Mouse (Mus musculus) kidney, postnatal 0 days (tissue): ENCODE data around the gene Cdan1. TPM values are rescaled to one million over a fixed set of nuclear protein-coding genes. Genes with fewer than 3 reads are reported as not detected.

Experiments used
- ATAC-seq: fragments of 200-750 bp; cut with Nextera tagmentation; replicated peaks from 2 replicates; pipeline ENCODE4 v1.8.0; 2017; ENCODE audit warnings: low read depth, moderate number of reproducible peaks, moderate TSS enrichment, moderate library complexity; ENCODE audit not compliant: low FRiP score
- DNase-seq: peaks from one replicate; pipeline ENCODE4 v3.0.0-alpha.2; 2016; ENCODE audit warnings: low spot score
- H3K27ac ChIP-seq: fragments of 300-500 bp; sonication (generic); 2 replicates; pipeline ENCODE4 v1.5.1; 2014; ENCODE audit warnings: mild to moderate bottlenecking
- H3K27me3 ChIP-seq: fragments of 300-500 bp; sonication (generic); 2 replicates; pipeline ENCODE4 v1.6.1; 2014; ENCODE audit warnings: low read length, mixed read lengths; ENCODE audit not compliant: insufficient read depth
- H3K36me3 ChIP-seq: fragments of 300-500 bp; sonication (generic); 2 replicates; pipeline ENCODE4 v1.6.1; 2014; ENCODE audit warnings: low read length, mixed read lengths; ENCODE audit not compliant: insufficient read depth
- H3K4me1 ChIP-seq: fragments of 300-500 bp; sonication (generic); replicated peaks from 2 replicates; pipeline ENCODE4 v1.6.1; 2014; ENCODE audit warnings: antibody characterized with exemption, low read length, mixed read lengths; ENCODE audit not compliant: insufficient read depth
- H3K4me2 ChIP-seq: fragments of 300-500 bp; sonication (generic); 2 replicates; pipeline ENCODE4 v1.6.1; 2014; ENCODE audit warnings: mild to moderate bottlenecking, low read length, moderate library complexity, mixed read lengths
- H3K4me3 ChIP-seq: fragments of 300-500 bp; sonication (generic); replicated peaks from 2 replicates; pipeline ENCODE4 v1.5.1; 2014; ENCODE audit warnings: low read depth, low read length
- H3K9ac ChIP-seq: fragments of 300-500 bp; sonication (generic); 2 replicates; pipeline ENCODE4 v1.6.1; 2014; ENCODE audit warnings: low read depth, low read length
- H3K9me3 ChIP-seq: fragments of 300-500 bp; sonication (generic); replicated peaks from 2 replicates; pipeline ENCODE4 v1.6.1; 2016; ENCODE audit warnings: low read length, inconsistent platforms, mixed read lengths
- CTCF ChIP-seq: IDR thresholded peaks from 2 replicates; pipeline ENCODE4 v1.5.1; 2016; ENCODE audit warnings: antibody characterized with exemption, low read depth, mild to moderate bottlenecking, moderate library complexity
- WGBS: fragments of 180-500 bp; shearing (Covaris S2); extraction: QIAGEN DNeasy Blood & Tissue Kit; methylation state at CpG from one replicate; pipeline ENCODE4 v1.1.7; 2014; 5-methylcytosine and 5-hydroxymethylcytosine counted together
- polyA plus RNA-seq: library from polyadenylated mRNA; unstranded; fragments of >200 nt; fragmentation: Nextera tagmentation; extraction: Ambion mirVana; gene quantifications from 2 replicates; pipeline ENCODE4 v1.2.1, GENCODE M21; 2015

Gene Cdan1
- polyA plus RNA-seq, 1 experiment from 2014 or later: 3.8 TPM

DNA sequence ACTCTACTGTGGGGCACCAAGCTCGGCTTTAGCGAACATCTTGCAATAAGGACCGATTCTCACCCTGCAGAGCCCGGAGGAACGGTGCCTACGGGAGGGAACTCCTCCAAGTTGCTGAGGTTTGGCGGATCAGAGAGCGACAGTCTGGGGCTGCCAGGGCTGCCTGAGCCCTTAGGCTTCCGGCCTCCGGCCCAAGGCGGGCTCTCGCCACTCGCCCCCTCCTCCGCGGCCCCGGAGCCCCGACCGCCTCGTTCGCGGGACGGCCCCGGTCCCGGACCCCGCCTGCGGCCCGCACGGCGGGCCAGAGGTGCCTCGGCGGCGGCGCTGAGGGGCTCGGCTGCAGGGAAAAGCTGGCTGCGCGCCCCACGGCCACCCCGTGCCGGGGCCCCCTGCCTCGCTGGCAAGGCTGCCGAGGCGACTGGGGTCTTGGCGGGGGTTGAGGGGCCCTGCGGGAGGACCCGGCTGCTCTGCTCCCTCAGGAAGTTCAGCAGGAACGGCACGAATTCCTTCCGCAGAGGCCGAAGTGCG, 119.2 kb downstream of the Cdan1 start:
- peak overlapping the region; percentile 96 for H3K4me3 ChIP-seq
- no peaks in the 10 kb centered on the region for H3K27me3 ChIP-seq
- H3K36me3 ChIP-seq: peaks cover 21% of the 10 kb centered on the region; the same call in 1 of the 2 replicates
- no peaks in the 10 kb centered on the region for H3K9me3 ChIP-seq
- H3K27ac ChIP-seq: peak overlapping the region; percentile 94
- peaks cover 8% of the 10 kb centered on the region for H3K4me1 ChIP-seq
- ATAC-seq (peak; percentile 34), DNase-seq (peak; percentile 44)
- TF ChIP-seq CTCF: no peak
- peak overlapping the region; percentile 93 for H3K9ac ChIP-seq
- under 1% methylated on average over 47 of the region's 50 CpGs for WGBS
- peak overlapping the region; percentile 99 for H3K4me2 ChIP-seq

DNA sequence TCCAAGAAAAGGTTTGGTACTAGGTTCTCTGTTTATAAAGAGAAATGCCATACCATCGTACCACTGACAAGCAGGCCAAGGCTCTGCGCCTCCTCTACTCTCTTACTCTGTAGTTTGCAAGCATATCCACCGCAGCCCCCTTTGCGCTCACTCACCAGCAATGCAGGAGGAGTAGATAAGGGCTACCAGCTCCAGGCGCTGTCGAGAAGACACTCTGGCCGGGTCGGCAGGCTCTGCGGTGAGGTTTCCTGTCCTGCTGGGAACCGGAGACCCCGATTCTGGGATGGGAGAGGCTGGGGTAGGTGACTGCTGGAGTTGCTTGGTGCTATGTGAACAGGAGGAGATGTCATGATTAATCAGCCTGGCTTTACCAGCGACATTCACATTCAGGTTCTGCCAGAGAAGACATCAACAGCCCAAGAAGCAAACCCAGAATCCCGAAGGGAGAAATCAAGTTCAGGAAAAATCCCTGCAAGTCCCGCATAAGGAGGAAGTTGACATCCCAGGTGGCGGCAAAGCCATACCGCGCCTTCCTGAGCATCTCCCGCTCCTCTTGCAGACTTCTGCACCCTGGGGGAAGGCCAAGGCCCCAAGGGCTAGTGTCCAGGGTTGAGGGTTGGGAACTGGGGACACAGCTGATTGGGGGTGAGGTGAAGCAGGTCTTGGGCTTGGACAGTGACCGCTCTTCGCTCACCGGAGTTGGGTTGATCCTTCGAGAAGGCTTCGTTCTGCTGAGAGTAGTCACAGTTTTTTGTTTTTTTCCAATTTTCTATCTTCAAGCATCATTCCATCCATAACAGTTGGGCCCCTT, 119.9 kb downstream of the Cdan1 start:
- peak overlapping the region; percentile 96 for H3K4me3 ChIP-seq
- H3K9me3 ChIP-seq: no peaks in the 10 kb centered on the region
- H3K4me1 ChIP-seq: peaks cover 8% of the 10 kb centered on the region
- H3K4me2 ChIP-seq: peak overlapping the region; percentile 99
- no peak for ATAC-seq
- WGBS: 8% methylated on average over 23 of the region's 23 CpGs
- TF ChIP-seq CTCF: no peak
- peak overlapping the region; percentile 93 for H3K9ac ChIP-seq
- H3K27ac ChIP-seq: peak overlapping the region; percentile 94
- no peaks in the 10 kb centered on the region for H3K27me3 ChIP-seq
- peaks cover 28% of the 10 kb centered on the region; the same call in 1 of the 2 replicates for H3K36me3 ChIP-seq
- peak; percentile 16 for DNase-seq

- Histone ChIP-seq H3K4me1 (no peaks in the 10 kb centered on the region), H3K27me3 (no peaks in the 10 kb centered on the region), H3K9me3 (no peaks in the 10 kb centered on the region), H3K9ac (no peak overlapping the region), H3K4me3 (no peak overlapping the region), H3K36me3 (peaks cover 69% of the 10 kb centered on the region), H3K27ac (no peak overlapping the region), H3K4me2 (no peak overlapping the region)
- DNase-seq: no peak
- 68% methylated on average over 6 of the region's 6 CpGs for WGBS
- TF ChIP-seq CTCF: no peak
- ATAC-seq: no peak
Observed at GRCm38 (mm10) chr2:120724176-120724575, 125.8 kb downstream of the Cdan1 start.

GRCm38 (mm10) chr2:120723621-120724020, 126.3 kb downstream of the Cdan1 start:
- H3K4me2 ChIP-seq: no peak overlapping the region
- H3K9me3 ChIP-seq: no peaks in the 10 kb centered on the region
- WGBS: 65% methylated on average over 4 of the region's 4 CpGs
- no peak overlapping the region for H3K9ac ChIP-seq
- H3K4me3 ChIP-seq: no peak overlapping the region
- H3K27me3 ChIP-seq: no peaks in the 10 kb centered on the region
- DNase-seq: no peak
- peaks cover 74% of the 10 kb centered on the region for H3K36me3 ChIP-seq
- H3K4me1 ChIP-seq: no peaks in the 10 kb centered on the region
- ATAC-seq: no peak
- H3K27ac ChIP-seq: no peak overlapping the region
- no peak for TF ChIP-seq CTCF

DNA sequence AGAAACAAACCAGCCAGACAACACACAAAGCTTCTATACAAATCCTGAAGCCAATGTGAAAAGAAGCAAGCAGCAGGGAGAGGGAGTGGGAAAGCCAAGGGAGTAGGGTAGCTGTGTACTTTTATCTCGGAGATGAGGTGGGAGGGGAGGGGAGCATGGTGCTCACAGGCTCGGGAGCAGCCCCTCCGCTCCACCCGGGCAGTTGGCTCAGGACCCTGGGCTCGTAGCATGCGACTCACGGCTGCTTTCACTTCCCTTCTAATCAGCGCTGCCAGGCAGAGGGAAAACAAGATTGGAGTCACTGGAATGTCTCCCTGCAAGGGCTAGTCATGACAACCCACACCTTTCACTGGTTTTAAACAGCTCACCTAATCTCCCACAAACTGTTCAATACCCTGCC, 127.4 kb downstream of the Cdan1 start:
- no peaks in the 10 kb centered on the region for H3K27me3 ChIP-seq
- ATAC-seq (no peak), DNase-seq (no peak)
- H3K4me2 ChIP-seq: no peak overlapping the region
- 80% methylated on average over 8 of the region's 8 CpGs for WGBS
- H3K4me1 ChIP-seq: no peaks in the 10 kb centered on the region
- no peaks in the 10 kb centered on the region for H3K9me3 ChIP-seq
- no peak overlapping the region for H3K4me3 ChIP-seq
- H3K36me3 ChIP-seq: peaks cover 78% of the 10 kb centered on the region
- H3K9ac ChIP-seq: no peak overlapping the region
- TF ChIP-seq CTCF: no peak
- no peak overlapping the region for H3K27ac ChIP-seq

- no peak overlapping the region for H3K27ac ChIP-seq
- TF ChIP-seq CTCF: no peak
- H3K36me3 ChIP-seq: peaks cover 76% of the 10 kb centered on the region
- ATAC-seq (no peak), DNase-seq (no peak)
- H3K4me2 ChIP-seq: no peak overlapping the region
- no peaks in the 10 kb centered on the region for H3K4me1 ChIP-seq
- no peaks in the 10 kb centered on the region for H3K9me3 ChIP-seq
- H3K27me3 ChIP-seq: no peaks in the 10 kb centered on the region
- no peak overlapping the region for H3K9ac ChIP-seq
- 92% methylated on average over 2 of the region's 2 CpGs for WGBS
- no peak overlapping the region for H3K4me3 ChIP-seq
Observed at GRCm38 (mm10) chr2:120721911-120722310, 128.0 kb downstream of the Cdan1 start.
